Mouse (Mus musculus): ENCODE results near the gene Clasrp. TPM values are rescaled to one million over a fixed set of nuclear protein-coding genes. Genes with fewer than 3 reads are reported as not detected.
A peak's percentile ranks its signal among the peaks of the same experiment; 100 is the strongest.

Gene Clasrp
- polyA plus RNA-seq, 1 experiment from 2014 or later, result 58.6 TPM

- ATAC-seq (replicated peaks; ENCODE audit: low FRiP score), result 0 out of 2 replicates have a peak, but pooled peaks have one; percentile 27
- no peaks in the 10 kb centered on the region for H3K36me3 ChIP-seq
- peak overlapping the region; percentile 37; the same call in 1 of the 2 replicates for H3K27ac ChIP-seq
- H3K4me3 ChIP-seq (replicated peaks), result no peak overlapping the region
- no peaks in the 10 kb centered on the region for H3K9me3 ChIP-seq (replicated peaks)
- no peak overlapping the region for H3K9ac ChIP-seq
- peaks cover 49% of the 10 kb centered on the region for H3K4me1 ChIP-seq
- H3K4me2 ChIP-seq, result no peak overlapping the region
- H3K27me3 ChIP-seq, result no peaks in the 10 kb centered on the region
- WGBS, result 58% methylated on average over 8 of the region's 8 CpGs
Measured at GRCm38 (mm10) chr7:19542155-19542691, 62.1 kb downstream of the Clasrp start.

- peak overlapping the region; percentile 37; the same call in 1 of the 2 replicates for H3K27ac ChIP-seq
- no peak overlapping the region for H3K9ac ChIP-seq
- WGBS, result 76% methylated on average over 7 of the region's 7 CpGs
- no peak overlapping the region for H3K4me3 ChIP-seq (replicated peaks)
- ATAC-seq (replicated peaks; ENCODE audit: low FRiP score), result 0 out of 2 replicates have a peak, but pooled peaks have one; percentile 1
- peaks cover 48% of the 10 kb centered on the region for H3K4me1 ChIP-seq
- no peak overlapping the region for H3K4me2 ChIP-seq
- no peaks in the 10 kb centered on the region for H3K27me3 ChIP-seq
- no peaks in the 10 kb centered on the region for H3K36me3 ChIP-seq
- H3K9me3 ChIP-seq (replicated peaks), result no peaks in the 10 kb centered on the region
Measured at GRCm38 (mm10) chr7:19541681-19542154, 62.6 kb downstream of the Clasrp start.

- H3K36me3 ChIP-seq, result no peaks in the 10 kb centered on the region
- H3K27ac ChIP-seq, result no peak overlapping the region
- 92% methylated on average over 2 of the region's 2 CpGs for whole genome bisulfite sequencing
- no peak overlapping the region for H3K4me2 ChIP-seq
- H3K4me3 ChIP-seq (replicated peaks), result no peak overlapping the region
- H3K27me3 ChIP-seq, result no peaks in the 10 kb centered on the region
- no peaks in the 10 kb centered on the region for H3K9me3 ChIP-seq (replicated peaks)
- peaks cover 41% of the 10 kb centered on the region for H3K4me1 ChIP-seq
- H3K9ac ChIP-seq, result no peak overlapping the region
- ATAC-seq (replicated peaks; ENCODE audit: low FRiP score), result no peak
Measured at GRCm38 (mm10) chr7:19540771-19541566, 63.3 kb downstream of the Clasrp start.

GRCm38 (mm10) chr7:19534676-19535075 is 69.6 kb downstream of the Clasrp start:
- Histone ChIP-seq H3K9ac (no peak overlapping the region), H3K9me3 (replicated peaks) (no peaks in the 10 kb centered on the region), H3K36me3 (peaks cover 62% of the 10 kb centered on the region), H3K4me3 (replicated peaks) (no peak overlapping the region), H3K27me3 (no peaks in the 10 kb centered on the region), H3K27ac (no peak overlapping the region), H3K4me1 (no peaks in the 10 kb centered on the region), H3K4me2 (no peak overlapping the region)
- ATAC-seq (replicated peaks; ENCODE audit: low FRiP score), result no peak
- WGBS, result 95% methylated on average over 10 of the region's 10 CpGs

- 87% methylated on average over 14 of the region's 14 CpGs for WGBS
- Histone ChIP-seq H3K9ac (no peak overlapping the region), H3K4me2 (no peak overlapping the region), H3K27ac (no peak overlapping the region), H3K27me3 (no peaks in the 10 kb centered on the region), H3K4me3 (replicated peaks) (no peak overlapping the region), H3K36me3 (peaks cover 78% of the 10 kb centered on the region), H3K9me3 (replicated peaks) (no peaks in the 10 kb centered on the region), H3K4me1 (no peaks in the 10 kb centered on the region)
- ATAC-seq (replicated peaks; ENCODE audit: low FRiP score), result no peak
Measured at GRCm38 (mm10) chr7:19532240-19532639, 72.0 kb downstream of the Clasrp start.

GRCm38 (mm10) chr7:19531077-19531476 is 73.2 kb downstream of the Clasrp start:
- ATAC-seq (replicated peaks; ENCODE audit: low FRiP score), result 0 out of 2 replicates have a peak, but pooled peaks have one; percentile 44
- H3K9ac ChIP-seq, result no peak overlapping the region
- H3K36me3 ChIP-seq, result peaks cover 78% of the 10 kb centered on the region
- 59% methylated on average over 10 of the region's 10 CpGs for WGBS
- H3K27ac ChIP-seq, result no peak overlapping the region
- no peak overlapping the region for H3K4me2 ChIP-seq
- H3K9me3 ChIP-seq (replicated peaks), result no peaks in the 10 kb centered on the region
- H3K4me3 ChIP-seq (replicated peaks), result no peak overlapping the region
- H3K4me1 ChIP-seq, result no peaks in the 10 kb centered on the region
- no peaks in the 10 kb centered on the region for H3K27me3 ChIP-seq

Other genes starting within 250 kb of the Clasrp start
- 27.0 and 28.3 TPM in 2 replicates for gene Cd3eap, start 245.0 kb downstream of the Clasrp start, polyA plus RNA-seq (2015; fragmentation: Nextera tagmentation; extraction: Ambion mirVana)
- gene Ppp1r13l, start 244.7 kb downstream of the Clasrp start, polyA plus RNA-seq (2015; fragmentation: Nextera tagmentation; extraction: Ambion mirVana), result 5.5 and 5.8 TPM in 2 replicates
- 16.0 and 19.5 TPM in 2 replicates for gene Ercc2, start 222.5 kb downstream of the Clasrp start, polyA plus RNA-seq (2015; fragmentation: Nextera tagmentation; extraction: Ambion mirVana)
- 5.1 and 6.3 TPM in 2 replicates for gene Klc3, start 200.4 kb downstream of the Clasrp start, polyA plus RNA-seq (2015; fragmentation: Nextera tagmentation; extraction: Ambion mirVana)
- 22.6 and 58.1 TPM in 2 replicates for gene Ckm, start 199.7 kb downstream of the Clasrp start, polyA plus RNA-seq (2015; fragmentation: Nextera tagmentation; extraction: Ambion mirVana)
- 6.6 and 9.4 TPM in 2 replicates for gene Mark4, start 145.7 kb downstream of the Clasrp start, polyA plus RNA-seq (2015; fragmentation: Nextera tagmentation; extraction: Ambion mirVana)
- 3.0 TPM in 2 replicates for gene Exoc3l2, start 141.2 kb downstream of the Clasrp start, polyA plus RNA-seq (2015; fragmentation: Nextera tagmentation; extraction: Ambion mirVana)
- 2.3 and 2.6 TPM in 2 replicates for gene Bloc1s3, start 96.1 kb downstream of the Clasrp start, polyA plus RNA-seq (2015; fragmentation: Nextera tagmentation; extraction: Ambion mirVana)
- gene Trappc6a, start 96.1 kb downstream of the Clasrp start, polyA plus RNA-seq (2015; fragmentation: Nextera tagmentation; extraction: Ambion mirVana), result 76.2 and 81.2 TPM in 2 replicates
- gene Nkpd1, start 86.6 kb downstream of the Clasrp start, polyA plus RNA-seq (2015; fragmentation: Nextera tagmentation; extraction: Ambion mirVana), result 0.10 and 0.15 TPM in 2 replicates
- gene Ppp1r37, start 41.4 kb downstream of the Clasrp start, polyA plus RNA-seq (2015; fragmentation: Nextera tagmentation; extraction: Ambion mirVana), result 21.3 and 24.4 TPM in 2 replicates
- 0.55 and 0.66 TPM in 2 replicates for gene Zfp296, start 27.2 kb downstream of the Clasrp start, polyA plus RNA-seq (2015; fragmentation: Nextera tagmentation; extraction: Ambion mirVana)
- gene Gemin7, start 26.9 kb downstream of the Clasrp start, polyA plus RNA-seq (2015; fragmentation: Nextera tagmentation; extraction: Ambion mirVana), result 148 and 161 TPM in 2 replicates
- gene Relb, start 25.0 kb upstream of the Clasrp start, polyA plus RNA-seq (2015; fragmentation: Nextera tagmentation; extraction: Ambion mirVana), result 8.8 and 10.0 TPM in 2 replicates
- 81.9 and 91.5 TPM in 2 replicates for gene Clptm1, start 60.5 kb upstream of the Clasrp start, polyA plus RNA-seq (2015; fragmentation: Nextera tagmentation; extraction: Ambion mirVana)
- gene Apoc2, start 73.5 kb upstream of the Clasrp start, polyA plus RNA-seq (2015; fragmentation: Nextera tagmentation; extraction: Ambion mirVana), result 8.8 and 13.1 TPM in 2 replicates
- gene Gm44805, start 76.9 kb upstream of the Clasrp start, polyA plus RNA-seq (2015; fragmentation: Nextera tagmentation; extraction: Ambion mirVana), result 2.5 TPM in 1 of 2 replicates, not detected in the other
- gene Apoc4, start 77.0 kb upstream of the Clasrp start, polyA plus RNA-seq (2015; fragmentation: Nextera tagmentation; extraction: Ambion mirVana), result 2.3 and 6.6 TPM in 2 replicates
- 15.7 and 20.7 TPM in 2 replicates for gene Apoc1, start 88.2 kb upstream of the Clasrp start, polyA plus RNA-seq (2015; fragmentation: Nextera tagmentation; extraction: Ambion mirVana)
- 259 and 340 TPM in 2 replicates for gene Apoe, start 94.7 kb upstream of the Clasrp start, polyA plus RNA-seq (2015; fragmentation: Nextera tagmentation; extraction: Ambion mirVana)
- 168 and 177 TPM in 2 replicates for gene Tomm40, start 111.0 kb upstream of the Clasrp start, polyA plus RNA-seq (2015; fragmentation: Nextera tagmentation; extraction: Ambion mirVana)
- gene Nectin2, start 146.0 kb upstream of the Clasrp start, polyA plus RNA-seq (2015; fragmentation: Nextera tagmentation; extraction: Ambion mirVana), result 130 and 138 TPM in 2 replicates
- 244 and 257 TPM in 2 replicates for gene Bcam, start 166.5 kb upstream of the Clasrp start, polyA plus RNA-seq (2015; fragmentation: Nextera tagmentation; extraction: Ambion mirVana)
- gene Cblc, start 192.3 kb upstream of the Clasrp start, polyA plus RNA-seq (2015; fragmentation: Nextera tagmentation; extraction: Ambion mirVana), result 8.3 and 9.1 TPM in 2 replicates
- gene Bcl3, start 218.3 kb upstream of the Clasrp start, polyA plus RNA-seq (2015; fragmentation: Nextera tagmentation; extraction: Ambion mirVana), result 3.9 and 4.9 TPM in 2 replicates
- 0.16 TPM in 1 of 2 replicates, not detected in the other for gene Gm19345, start 247.5 kb upstream of the Clasrp start, polyA plus RNA-seq (2015; fragmentation: Nextera tagmentation; extraction: Ambion mirVana)

All from kidney, embryonic 15.5 days (tissue).